Mouse (Mus musculus): ENCODE data around the gene C1qtnf4.

Gene C1qtnf4

GRCm38 (mm10) chr2:90885218-90886041, at the start of gene C1qtnf4:
TSS of gene C1qtnf4 (plus strand) at chr2:90885860.
- no peak for DNase-seq (ENCODE audit: extremely low read depth, low read depth, low spot score)

DNA sequence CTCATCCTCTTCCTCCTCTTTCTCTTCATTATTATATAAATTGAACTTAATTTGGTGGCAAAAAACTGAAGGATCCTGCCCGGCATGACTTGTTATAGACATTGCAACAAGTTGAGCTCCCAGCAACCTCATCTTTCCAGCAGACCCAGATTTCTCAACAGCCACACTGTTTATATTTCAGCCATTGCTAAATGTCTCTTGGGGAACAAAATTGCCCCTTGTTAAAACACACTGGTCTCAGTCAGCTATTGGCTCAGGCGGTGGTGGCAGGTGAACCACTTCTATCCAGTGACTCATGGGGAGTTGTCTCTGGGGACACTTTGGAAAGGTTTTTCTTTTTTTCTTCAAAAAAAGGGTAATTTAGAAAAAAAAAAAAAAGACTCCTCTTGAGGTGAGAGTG, 47.0 kb upstream of the C1qtnf4 start:
- DNase-seq (ENCODE audit: extremely low read depth, low read depth, low spot score): no peak

DNA sequence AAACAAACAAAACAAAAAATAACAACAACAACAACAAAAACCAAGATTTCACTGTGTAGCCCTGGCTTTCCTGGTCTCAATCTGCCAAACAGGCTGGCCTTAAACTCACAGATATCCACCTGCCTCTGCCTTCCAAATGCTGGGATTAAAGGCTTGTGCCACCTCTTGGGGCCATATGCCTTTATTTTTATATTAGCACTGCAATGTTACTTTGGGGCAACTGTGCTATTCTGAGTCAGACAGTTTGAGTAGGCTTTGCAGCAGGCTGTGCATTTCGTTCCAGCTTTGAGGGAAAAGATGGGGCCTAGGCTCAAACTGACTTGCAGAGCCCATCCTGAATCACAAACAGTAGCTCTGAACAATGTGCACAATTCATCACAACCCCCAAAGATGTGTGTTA, 42.0 kb upstream of the C1qtnf4 start:
- no peak for DNase-seq (ENCODE audit: extremely low read depth, low read depth, low spot score)

DNA sequence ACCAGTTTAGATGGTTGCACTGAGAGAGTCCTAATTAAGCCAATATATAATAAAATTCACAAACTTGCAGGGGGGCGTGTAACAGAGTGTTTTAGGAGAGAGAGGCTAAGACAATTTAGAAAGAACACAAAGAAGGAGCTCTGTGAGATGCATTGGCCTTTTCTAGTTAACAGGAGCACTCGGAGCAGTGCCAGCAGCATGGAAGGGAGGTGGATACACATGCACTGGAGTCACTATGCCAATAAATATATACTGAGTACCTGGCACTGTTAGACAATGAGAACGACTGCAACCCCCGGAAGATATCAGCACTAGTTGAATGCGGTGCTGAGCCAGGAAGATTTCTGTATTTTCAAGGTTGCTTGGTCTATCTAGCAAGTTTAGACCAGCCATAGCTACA, 41.4 kb upstream of the C1qtnf4 start:
- no peak for DNase-seq (ENCODE audit: extremely low read depth, low read depth, low spot score)

DNA sequence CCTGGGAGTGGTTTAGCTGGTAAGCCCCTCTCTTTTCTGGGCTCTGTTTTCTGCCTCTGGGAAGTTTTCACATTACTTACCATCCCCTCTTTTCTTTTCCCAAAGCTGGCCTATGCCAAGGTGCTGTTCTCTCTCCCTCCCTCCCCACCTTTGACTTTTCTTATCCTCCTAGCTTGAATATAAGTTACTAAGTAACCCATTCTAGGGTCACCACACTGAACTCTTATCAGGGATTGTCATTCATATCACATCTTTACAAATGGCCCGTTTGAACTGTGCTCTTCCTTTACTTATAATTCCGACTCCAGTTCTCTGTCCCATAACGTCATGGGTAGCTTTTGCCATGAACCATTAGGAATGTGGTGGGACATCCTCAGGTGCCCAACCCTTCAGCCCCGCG, 40.4 kb upstream of the C1qtnf4 start:
- DNase-seq (ENCODE audit: extremely low read depth, low read depth, low spot score): no peak

DNA sequence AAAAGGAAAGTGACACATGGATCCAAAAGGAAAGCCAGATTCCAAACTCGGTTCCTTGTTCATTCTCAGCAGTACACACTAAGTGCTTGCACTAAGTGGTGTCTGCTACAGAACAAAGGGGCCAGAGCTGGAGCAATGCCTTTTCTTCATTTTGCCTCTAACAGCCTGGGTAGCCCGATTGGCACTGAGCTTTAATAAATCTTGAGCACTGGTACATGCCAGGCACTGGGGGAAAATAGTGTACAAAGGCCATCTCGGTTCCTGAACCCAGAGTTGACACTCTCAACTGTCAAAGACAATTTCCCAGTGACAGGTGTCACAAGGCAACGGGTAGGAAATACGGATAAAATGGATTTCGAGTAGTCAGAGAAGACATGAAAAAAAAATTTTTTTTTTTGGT, 39.5 kb upstream of the C1qtnf4 start:
- no peak for DNase-seq (ENCODE audit: extremely low read depth, low read depth, low spot score)

GRCm38 (mm10) chr2:90846597-90846954, 39.1 kb upstream of the C1qtnf4 start:
- DNase-seq (ENCODE audit: extremely low read depth, low read depth, low spot score): no peak

DNA sequence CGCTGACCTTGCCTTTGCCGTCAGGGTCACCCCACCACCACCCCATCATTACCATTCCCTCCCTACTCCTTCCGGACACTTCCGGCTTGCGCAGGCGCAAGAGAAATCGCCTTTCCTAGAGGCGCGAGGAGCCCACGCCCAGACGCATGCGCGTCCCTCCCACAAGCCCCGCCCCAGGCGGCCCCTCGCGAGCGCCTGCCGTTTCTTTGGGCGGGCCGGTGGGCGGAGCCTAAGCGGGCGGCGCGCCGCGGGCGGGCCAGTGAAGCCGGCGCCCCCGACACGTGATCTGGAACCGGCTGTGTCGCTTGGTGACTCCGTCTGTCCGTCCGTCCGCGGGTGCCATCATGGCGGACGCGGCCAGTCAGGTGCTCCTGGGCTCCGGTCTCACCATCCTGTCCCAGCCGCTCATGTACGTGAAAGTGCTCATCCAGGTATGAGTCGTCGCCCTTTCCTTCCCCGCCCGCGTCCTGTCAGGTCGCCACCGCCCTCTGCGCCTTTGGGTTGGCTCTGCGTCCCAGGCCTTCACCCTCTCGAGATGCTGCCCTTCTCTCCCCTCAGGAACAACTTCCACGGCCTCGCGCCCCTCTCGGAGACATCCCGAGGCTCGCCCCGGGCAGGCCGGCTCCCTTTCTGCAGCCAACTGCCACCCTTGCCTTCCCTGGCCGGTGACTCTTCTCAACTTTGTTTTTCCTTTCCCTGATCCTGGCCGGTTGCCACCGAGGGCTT, 38.5 kb upstream of the C1qtnf4 start, which contains the start of gene Mtch2:
TSS of gene Mtch2 (plus strand) at position 201 of the 726 bp plus-strand sequence.
- DNase-seq (ENCODE audit: extremely low read depth, low read depth, low spot score): peak; percentile 43

GRCm38 (mm10) chr2:90847681-90848050, 38.0 kb upstream of the C1qtnf4 start:
- DNase-seq (ENCODE audit: extremely low read depth, low read depth, low spot score): no peak

GRCm38 (mm10) chr2:90848331-90848730, 37.3 kb upstream of the C1qtnf4 start:
- no peak for DNase-seq (ENCODE audit: extremely low read depth, low read depth, low spot score)

GRCm38 (mm10) chr2:90850401-90850800, 35.3 kb upstream of the C1qtnf4 start:
- DNase-seq (ENCODE audit: extremely low read depth, low read depth, low spot score): no peak

GRCm38 (mm10) chr2:90861486-90861885, 24.2 kb upstream of the C1qtnf4 start:
- no peak for DNase-seq (ENCODE audit: extremely low read depth, low read depth, low spot score)

GRCm38 (mm10) chr2:90864184-90864583, 21.5 kb upstream of the C1qtnf4 start:
- no peak for DNase-seq (ENCODE audit: extremely low read depth, low read depth, low spot score)

DNA sequence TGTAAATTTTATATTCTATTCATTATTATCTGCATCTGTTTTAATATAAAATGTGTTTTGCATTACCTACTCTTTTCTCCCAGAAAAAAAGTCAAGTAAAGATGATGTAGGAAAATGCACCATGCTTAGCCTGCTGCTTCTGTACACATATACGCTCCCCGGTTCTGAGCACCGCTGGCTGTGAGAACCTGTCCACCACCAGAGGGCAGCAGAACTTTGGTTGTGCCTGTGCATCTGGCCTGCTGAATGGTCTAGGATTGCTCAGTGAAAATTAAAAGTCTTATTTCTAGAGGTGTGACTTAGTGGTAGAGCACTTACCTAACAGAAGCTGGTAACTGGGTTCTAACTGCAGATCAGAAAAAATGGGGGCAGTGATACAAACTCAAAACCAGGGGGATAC, 19.1 kb upstream of the C1qtnf4 start:
- DNase-seq (ENCODE audit: extremely low read depth, low read depth, low spot score): no peak

DNA sequence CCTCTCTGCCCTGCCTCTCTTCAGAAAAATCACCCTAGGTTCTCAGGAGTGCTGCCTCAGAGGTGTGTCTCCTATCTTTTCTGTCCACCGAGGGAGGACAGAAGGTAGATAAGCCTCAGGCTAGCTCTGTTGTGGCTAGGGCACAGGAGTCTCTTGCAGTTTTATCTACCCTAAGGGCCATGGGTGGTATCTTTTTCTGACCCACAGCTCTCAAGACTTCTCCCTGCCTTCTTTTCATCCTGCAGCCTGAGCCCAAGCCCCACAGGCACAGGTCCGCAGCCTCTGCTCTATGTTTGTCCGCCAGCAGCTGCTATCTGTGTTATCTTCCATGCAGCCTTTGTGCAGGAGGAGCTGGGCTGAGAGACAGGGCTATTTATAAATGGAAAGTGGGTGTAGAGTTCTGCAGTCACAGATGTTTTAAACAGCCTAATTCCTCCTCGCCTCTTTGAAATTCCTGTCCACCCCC, 15.5 kb upstream of the C1qtnf4 start:
- no peak for DNase-seq (ENCODE audit: extremely low read depth, low read depth, low spot score)

DNA sequence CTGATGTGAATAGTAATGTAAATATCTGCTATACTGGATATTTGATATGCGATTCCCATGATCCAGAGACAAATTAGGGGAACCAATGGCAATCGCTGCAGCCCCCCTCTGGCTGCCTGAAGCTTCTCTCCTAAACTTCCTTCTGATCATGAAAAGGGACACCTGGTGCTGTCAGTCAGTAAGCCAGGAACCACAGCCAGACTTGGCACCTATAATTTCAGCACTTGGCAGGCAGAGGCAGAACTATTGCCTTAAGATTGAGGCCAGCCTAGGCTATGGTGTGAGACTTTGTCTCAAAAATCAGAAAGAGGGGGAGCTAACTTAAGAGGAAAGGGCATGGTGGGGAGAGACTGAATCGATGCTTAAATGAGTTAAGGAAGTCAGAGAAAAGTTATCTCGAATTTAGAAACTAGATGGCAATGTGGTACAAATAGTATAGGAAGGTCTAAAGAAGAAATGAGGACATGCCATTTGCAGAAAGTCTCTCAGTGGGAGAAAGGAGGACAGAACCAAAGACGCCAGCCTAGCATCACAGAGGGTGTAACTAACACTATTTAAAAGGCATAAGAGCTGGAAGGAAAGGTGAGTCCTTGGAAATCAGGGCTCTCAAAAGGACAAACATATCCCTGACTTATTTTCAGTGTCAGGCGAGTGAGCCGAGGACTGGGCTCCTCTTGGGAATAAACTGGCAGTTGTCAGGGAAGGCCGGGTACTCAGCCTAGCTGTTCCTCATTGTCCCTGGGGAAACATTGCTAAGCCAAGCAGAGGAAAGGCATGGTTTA, 14.3 kb upstream of the C1qtnf4 start:
- DNase-seq (ENCODE audit: extremely low read depth, low read depth, low spot score): no peak

- no peak for DNase-seq (ENCODE audit: extremely low read depth, low read depth, low spot score)
Measured at GRCm38 (mm10) chr2:90874025-90874424, 11.6 kb upstream of the C1qtnf4 start.

DNA sequence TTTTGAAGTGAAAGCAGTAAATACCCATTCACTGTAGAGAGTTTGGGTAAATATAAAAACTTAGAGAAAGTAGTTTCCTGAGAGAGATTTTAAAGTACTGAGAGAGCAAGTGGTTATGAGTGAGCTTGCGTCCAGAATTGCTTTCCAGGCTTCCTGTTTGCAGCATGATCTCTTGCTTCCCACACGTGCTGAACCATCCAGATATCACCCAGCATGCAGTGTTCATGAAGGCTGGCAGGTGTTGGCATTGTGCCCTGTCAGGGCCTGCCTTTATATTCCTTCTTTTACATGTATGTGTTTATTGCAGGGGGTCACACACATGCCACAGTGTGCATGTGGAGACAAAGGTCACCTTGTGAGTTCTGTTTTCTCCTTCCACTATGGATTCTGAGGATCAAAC, 10.4 kb upstream of the C1qtnf4 start:
- DNase-seq (ENCODE audit: extremely low read depth, low read depth, low spot score): no peak

- no peak for DNase-seq (ENCODE audit: extremely low read depth, low read depth, low spot score)
Measured at GRCm38 (mm10) chr2:90877584-90878259, 7.9 kb upstream of the C1qtnf4 start.

DNA sequence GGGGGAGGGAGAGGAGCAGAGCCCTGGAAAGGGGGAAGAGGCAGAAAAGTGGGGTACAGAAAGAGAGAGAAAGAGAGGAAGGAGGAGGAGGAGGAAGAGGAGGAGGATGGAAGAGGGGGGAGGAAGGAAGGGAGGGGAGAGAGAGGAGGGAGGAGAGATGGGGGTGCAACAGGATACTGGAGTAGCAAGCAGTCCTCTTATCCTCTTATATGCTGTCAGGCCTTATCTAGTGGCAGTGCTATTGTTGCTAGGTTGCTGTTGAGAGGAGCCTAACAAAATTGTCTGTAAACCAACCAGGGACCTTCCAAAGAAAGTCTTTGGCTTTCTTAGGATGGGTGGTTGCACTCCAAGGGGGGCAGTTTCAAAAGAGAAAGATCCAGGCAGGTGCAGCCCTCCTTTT, 6.2 kb upstream of the C1qtnf4 start:
- no peak for DNase-seq (ENCODE audit: extremely low read depth, low read depth, low spot score)
